Mouse (Mus musculus): Measurements from ENCODE around the gene Slc19a2. TPM values are rescaled to one million over a fixed set of nuclear protein-coding genes. Genes with fewer than 3 reads are reported as not detected.

Slc19a2 gene
- polyA plus RNA-seq, 1 experiment from 2014 or later: 26.0 TPM

GRCm38 (mm10) chr1:164292040-164292439 is 43.2 kb downstream of the Slc19a2 start:
- Histone ChIP-seq H3K9me3 (replicated peaks) (no peaks in the 10 kb centered on the region), H3K4me1 (replicated peaks) (no peaks in the 10 kb centered on the region), H3K27ac (replicated peaks) (no peak overlapping the region), H3K9ac (no peak overlapping the region), H3K27me3 (no peaks in the 10 kb centered on the region), H3K4me3 (replicated peaks) (no peak overlapping the region), H3K36me3 (replicated peaks) (peaks cover 46% of the 10 kb centered on the region), H3K4me2 (no peak overlapping the region)
- no peak for ATAC-seq (ENCODE audit: insufficient read depth)
- WGBS (ENCODE audit: insufficient replicate concordance): 78% methylated on average over 5 of the region's 5 CpGs

- Histone ChIP-seq H3K4me3 (replicated peaks) (no peak overlapping the region), H3K4me2 (no peak overlapping the region), H3K36me3 (replicated peaks) (peaks cover 62% of the 10 kb centered on the region), H3K4me1 (replicated peaks) (no peaks in the 10 kb centered on the region), H3K27me3 (no peaks in the 10 kb centered on the region), H3K27ac (replicated peaks) (no peak overlapping the region), H3K9me3 (replicated peaks) (no peaks in the 10 kb centered on the region), H3K9ac (no peak overlapping the region)
- 79% methylated on average over 6 of the region's 6 CpGs for WGBS (ENCODE audit: insufficient replicate concordance)
- ATAC-seq (ENCODE audit: insufficient read depth): no peak
Observed at GRCm38 (mm10) chr1:164294071-164294470, 45.2 kb downstream of the Slc19a2 start.

- WGBS (ENCODE audit: insufficient replicate concordance): 79% methylated on average over 4 of the region's 5 CpGs
- no peaks in the 10 kb centered on the region for H3K27me3 ChIP-seq
- H3K9me3 ChIP-seq (replicated peaks): no peaks in the 10 kb centered on the region
- no peaks in the 10 kb centered on the region for H3K4me1 ChIP-seq (replicated peaks)
- no peak overlapping the region for H3K27ac ChIP-seq (replicated peaks)
- no peak for ATAC-seq (ENCODE audit: insufficient read depth)
- no peak overlapping the region for H3K4me2 ChIP-seq
- peaks cover 74% of the 10 kb centered on the region for H3K36me3 ChIP-seq (replicated peaks)
- H3K9ac ChIP-seq: no peak overlapping the region
- no peak overlapping the region for H3K4me3 ChIP-seq (replicated peaks)
Observed at GRCm38 (mm10) chr1:164296473-164296872, 47.6 kb downstream of the Slc19a2 start.

GRCm38 (mm10) chr1:164301949-164302348 is 53.1 kb downstream of the Slc19a2 start:
- Histone ChIP-seq H3K4me1 (replicated peaks) (peaks cover 15% of the 10 kb centered on the region), H3K36me3 (replicated peaks) (peaks cover 55% of the 10 kb centered on the region), H3K27ac (replicated peaks) (no peak overlapping the region), H3K9me3 (replicated peaks) (no peaks in the 10 kb centered on the region), H3K9ac (no peak overlapping the region), H3K27me3 (no peaks in the 10 kb centered on the region), H3K4me3 (replicated peaks) (no peak overlapping the region), H3K4me2 (no peak overlapping the region)
- no peak for ATAC-seq (ENCODE audit: insufficient read depth)
- WGBS (ENCODE audit: insufficient replicate concordance): 62% methylated on average over 4 of the region's 4 CpGs

- Histone ChIP-seq H3K4me2 (no peak within 1 kb of the TSS), H3K4me1 (replicated peaks) (peaks cover 24% of the 10 kb centered on the region), H3K9ac (no peak within 1 kb of the TSS), H3K36me3 (replicated peaks) (peaks cover 41% of the 10 kb centered on the region), H3K27me3 (no peaks in the 10 kb centered on the region), H3K9me3 (replicated peaks) (no peaks in the 10 kb centered on the region), H3K27ac (replicated peaks) (no peak within 1 kb of the TSS), H3K4me3 (replicated peaks) (no peak within 1 kb of the TSS)
- WGBS (ENCODE audit: insufficient replicate concordance): 90% methylated on average over 5 of the region's 5 CpGs
- ATAC-seq (ENCODE audit: insufficient read depth): no peak
Observed at GRCm38 (mm10) chr1:164303821-164304220, 55.0 kb downstream of the Slc19a2 start, which contains the start of gene Nme7. TSS of gene Nme7 (plus strand) at chr1:164304121.

- peak; percentile 99 for ATAC-seq (ENCODE audit: insufficient read depth)
- under 1% methylated on average over 35 of the region's 35 CpGs for WGBS (ENCODE audit: insufficient replicate concordance)
- H3K4me3 ChIP-seq (replicated peaks): peak within 1 kb of the TSS; percentile 82
- H3K27ac ChIP-seq (replicated peaks): peak within 1 kb of the TSS; percentile 81
- H3K9ac ChIP-seq: peak within 1 kb of the TSS; percentile 77
- peaks cover 10% of the 10 kb centered on the region for H3K36me3 ChIP-seq (replicated peaks)
- peaks cover 24% of the 10 kb centered on the region for H3K4me1 ChIP-seq (replicated peaks)
- no peaks in the 10 kb centered on the region for H3K9me3 ChIP-seq (replicated peaks)
- peak within 1 kb of the TSS; percentile 89 for H3K4me2 ChIP-seq
- no peaks in the 10 kb centered on the region for H3K27me3 ChIP-seq
Observed at GRCm38 (mm10) chr1:164307124-164307751, 58.4 kb downstream of the Slc19a2 start, which contains the start of gene Blzf1. TSS of gene Blzf1 (minus strand) at chr1:164307489.

GRCm38 (mm10) chr1:164307922-164308321 is 59.1 kb downstream of the Slc19a2 start:
- Histone ChIP-seq H3K9me3 (replicated peaks) (no peaks in the 10 kb centered on the region), H3K4me3 (replicated peaks) (peak overlapping the region; percentile 82), H3K36me3 (replicated peaks) (peaks cover 3% of the 10 kb centered on the region; the same call in 1 of the 2 replicates), H3K27ac (replicated peaks) (no peak overlapping the region; the same call in 1 of the 2 replicates), H3K4me1 (replicated peaks) (peaks cover 24% of the 10 kb centered on the region), H3K4me2 (peak overlapping the region; percentile 89), H3K9ac (peak overlapping the region; percentile 61), H3K27me3 (no peaks in the 10 kb centered on the region)
- no peak for ATAC-seq (ENCODE audit: insufficient read depth)
- WGBS (ENCODE audit: insufficient replicate concordance): 8% methylated on average over 10 of the region's 10 CpGs

GRCm38 (mm10) chr1:164314085-164314484 is 65.2 kb downstream of the Slc19a2 start:
- Histone ChIP-seq H3K4me1 (replicated peaks) (peaks cover 6% of the 10 kb centered on the region; the same call in 1 of the 2 replicates), H3K9me3 (replicated peaks) (no peaks in the 10 kb centered on the region), H3K27ac (replicated peaks) (no peak overlapping the region), H3K27me3 (no peaks in the 10 kb centered on the region), H3K9ac (no peak overlapping the region), H3K4me3 (replicated peaks) (no peak overlapping the region), H3K36me3 (replicated peaks) (no peaks in the 10 kb centered on the region), H3K4me2 (no peak overlapping the region)
- no peak for ATAC-seq (ENCODE audit: insufficient read depth)
- 76% methylated on average over 5 of the region's 5 CpGs for WGBS (ENCODE audit: insufficient replicate concordance)

Other genes with a start within 250 kb of the Slc19a2 start
- 0.05 TPM in 1 of 2 replicates, not detected in the other for gene Sele, start 200.8 kb upstream of the Slc19a2 start, polyA plus RNA-seq (2015; fragmentation: Nextera tagmentation; extraction: Ambion mirVana)
- 10.9 and 11.8 TPM in 2 replicates for gene Sell, start 187.1 kb upstream of the Slc19a2 start, polyA plus RNA-seq (2015; fragmentation: Nextera tagmentation; extraction: Ambion mirVana)
- gene Selp, start 133.8 kb upstream of the Slc19a2 start, polyA plus RNA-seq (2015; fragmentation: Nextera tagmentation; extraction: Ambion mirVana): 0.60 and 0.61 TPM in 2 replicates
- gene F5, start 97.2 kb upstream of the Slc19a2 start, polyA plus RNA-seq (2015; fragmentation: Nextera tagmentation; extraction: Ambion mirVana): 11.2 and 13.4 TPM in 2 replicates
- 2.8 and 3.2 TPM in 2 replicates for gene Ccdc181, start 26.5 kb downstream of the Slc19a2 start, polyA plus RNA-seq (2015; fragmentation: Nextera tagmentation; extraction: Ambion mirVana)
- 9.0 and 10.4 TPM in 2 replicates for gene Nme7, start 55.1 kb downstream of the Slc19a2 start, polyA plus RNA-seq (2015; fragmentation: Nextera tagmentation; extraction: Ambion mirVana)
- gene Blzf1, start 58.4 kb downstream of the Slc19a2 start, polyA plus RNA-seq (2015; fragmentation: Nextera tagmentation; extraction: Ambion mirVana): 8.8 and 9.2 TPM in 2 replicates
- gene Atp1b1, start 209.3 kb downstream of the Slc19a2 start, polyA plus RNA-seq (2015; fragmentation: Nextera tagmentation; extraction: Ambion mirVana): 13.5 and 15.7 TPM in 2 replicates